Mouse (Mus musculus): ENCODE data around the gene Irak3. TPM values are rescaled to one million over a fixed set of nuclear protein-coding genes. Genes with fewer than 3 reads are reported as not detected.

The Irak3 gene
- polyA plus RNA-seq, 1 experiment from 2014 or later = 1.9 TPM

DNA sequence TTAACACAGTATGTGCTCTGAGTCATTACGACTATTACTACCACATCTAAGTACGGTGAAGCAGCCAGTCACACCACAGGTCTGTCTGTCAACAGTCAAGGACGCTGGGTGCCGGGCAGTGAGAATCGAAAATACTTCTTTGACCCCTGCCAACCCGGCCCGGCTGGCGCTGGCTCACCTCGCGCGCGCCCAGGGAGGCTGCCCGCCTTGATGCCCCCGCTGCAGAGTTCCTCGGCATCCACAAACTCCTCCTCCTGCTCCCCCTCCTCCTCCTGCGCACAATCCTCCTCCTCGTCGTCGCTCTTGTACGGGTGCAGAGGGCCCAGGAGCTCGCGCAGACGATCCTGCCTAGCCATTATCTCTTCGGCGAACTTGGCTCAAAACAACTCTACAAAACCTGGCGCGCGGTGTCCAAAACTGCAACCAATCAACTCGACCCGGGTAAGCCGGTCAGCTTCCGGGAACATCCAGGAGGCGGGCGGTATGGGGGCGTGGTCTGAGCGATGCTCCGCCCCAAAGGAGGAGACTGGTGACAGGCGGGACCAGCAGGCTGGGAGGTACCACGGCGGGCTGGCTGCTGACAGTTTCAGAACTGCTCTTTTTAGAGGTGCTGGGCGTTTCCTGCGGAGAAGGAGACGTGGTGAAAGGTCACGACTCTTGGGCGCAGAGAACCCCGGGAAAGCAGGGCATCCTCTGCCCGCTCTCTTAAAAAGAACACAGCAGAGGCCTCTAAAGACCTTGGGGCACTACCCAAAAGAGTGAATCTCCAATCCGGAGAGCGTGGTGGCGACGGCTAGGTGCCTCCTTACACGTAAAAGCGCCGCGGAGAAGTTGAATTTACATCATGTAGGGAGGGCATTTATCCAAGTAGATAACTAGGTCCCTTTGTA, 89.2 kb downstream of the Irak3 start, which contains the start of gene Helb:
Gene Helb, minus strand, starts transcription at position 481 of the 890 bp plus-strand sequence.
- no peaks in the 10 kb centered on the region for H3K27me3 ChIP-seq (ENCODE audit: control insufficient read depth, insufficient read depth, low read length)
- H3K4me1 ChIP-seq (replicated peaks; ENCODE audit: control insufficient read depth, insufficient read depth, low read length) = no peaks in the 10 kb centered on the region
- under 1% methylated on average over 55 of the region's 55 CpGs for WGBS

DNA sequence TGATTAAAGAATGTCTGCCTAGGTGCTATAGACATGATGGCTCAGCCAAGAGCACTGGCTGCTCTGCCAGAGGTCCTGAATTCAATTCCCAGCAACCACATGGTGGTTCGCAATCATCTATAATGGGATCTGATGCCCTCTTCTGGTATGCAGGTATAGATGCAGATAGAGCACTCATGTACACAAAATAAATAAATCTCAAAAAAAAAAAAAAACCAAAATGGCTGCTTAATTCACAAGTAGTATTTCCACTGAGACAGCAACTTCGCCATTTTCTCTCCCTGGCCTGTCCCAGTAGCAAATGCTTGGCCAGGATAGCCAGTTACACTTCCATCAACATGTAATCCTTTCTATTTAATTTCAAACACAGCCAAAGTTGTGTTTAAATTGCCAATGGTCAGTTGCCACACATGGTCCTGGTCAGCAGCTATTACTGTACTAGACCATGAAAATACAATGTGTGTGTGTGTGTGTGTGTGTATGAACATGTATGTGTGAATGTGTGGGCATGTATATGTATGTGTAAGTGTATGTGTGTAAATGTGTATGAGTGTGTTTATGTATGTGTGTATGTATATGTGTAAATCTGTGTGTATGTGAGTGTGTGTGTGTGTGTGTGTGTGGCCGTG, 90.1 kb downstream of the Irak3 start:
- H3K4me3 ChIP-seq (ENCODE audit: low read depth, low read length) = peak overlapping the region; percentile 74; the same call in 1 of the 2 replicates
- H3K36me3 ChIP-seq (ENCODE audit: control insufficient read depth, insufficient read depth, low read length) = no peaks in the 10 kb centered on the region
- DNase-seq (ENCODE audit: low spot score) (no peak), ATAC-seq (ENCODE audit: low FRiP score) (no peak)
- H3K4me2 ChIP-seq (replicated peaks; ENCODE audit: low read depth, low read length) = peak overlapping the region; percentile 89
- WGBS = 83% methylated on average over 3 of the region's 3 CpGs
- H3K9ac ChIP-seq (ENCODE audit: low read depth, low read length) = no peak overlapping the region
- H3K9me3 ChIP-seq (ENCODE audit: control insufficient read depth, low read length) = no peaks in the 10 kb centered on the region
- H3K27ac ChIP-seq (ENCODE audit: low read depth, low read length) = no peak overlapping the region
- H3K27me3 ChIP-seq (ENCODE audit: control insufficient read depth, insufficient read depth, low read length) = no peaks in the 10 kb centered on the region
- H3K4me1 ChIP-seq (replicated peaks; ENCODE audit: control insufficient read depth, insufficient read depth, low read length) = no peaks in the 10 kb centered on the region

More for the DNA sequence above, 89.2 kb downstream of the Irak3 start, which contains the start of gene Helb:
- H3K27ac ChIP-seq (ENCODE audit: low read depth, low read length) = 0 out of 2 replicates have a peak within 1 kb of the TSS, but pooled peaks have one; percentile 51
- H3K36me3 ChIP-seq (ENCODE audit: control insufficient read depth, insufficient read depth, low read length) = no peaks in the 10 kb centered on the region
- peak within 1 kb of the TSS; percentile 89 for H3K4me2 ChIP-seq (replicated peaks; ENCODE audit: low read depth, low read length)
- H3K9me3 ChIP-seq (ENCODE audit: control insufficient read depth, low read length) = no peaks in the 10 kb centered on the region
- peak; percentile 99 for ATAC-seq (ENCODE audit: low FRiP score)
- peak within 1 kb of the TSS; percentile 74 for H3K4me3 ChIP-seq (ENCODE audit: low read depth, low read length)
- DNase-seq (ENCODE audit: low spot score) = peak; percentile 98
- peak within 1 kb of the TSS; percentile 61 for H3K9ac ChIP-seq (ENCODE audit: low read depth, low read length)

DNA sequence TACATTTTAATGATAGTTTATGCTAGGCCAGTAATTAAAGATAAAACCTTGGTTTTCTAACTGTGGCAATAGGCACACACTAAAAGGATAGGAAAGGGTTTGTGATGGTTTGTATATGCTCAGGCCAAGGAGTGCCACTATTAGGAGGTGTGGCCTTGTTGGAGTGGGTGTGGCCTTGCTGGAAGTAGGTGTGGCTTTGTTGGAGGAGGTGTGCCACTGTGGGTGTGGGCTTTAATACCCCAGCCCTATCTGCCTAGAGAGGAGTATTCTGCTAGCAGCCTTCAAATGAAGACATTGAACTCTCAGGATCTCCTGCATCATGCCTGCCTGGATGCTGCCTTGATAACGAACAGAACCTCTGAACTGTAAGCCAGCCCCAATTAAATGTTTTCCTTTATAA, 101.1 kb downstream of the Irak3 start:
- Histone ChIP-seq H3K27ac (ENCODE audit: low read depth, low read length) (no peak overlapping the region), H3K4me1 (replicated peaks; ENCODE audit: control insufficient read depth, insufficient read depth, low read length) (no peaks in the 10 kb centered on the region), H3K9me3 (ENCODE audit: control insufficient read depth, low read length) (no peaks in the 10 kb centered on the region), H3K4me2 (replicated peaks; ENCODE audit: low read depth, low read length) (no peak overlapping the region), H3K36me3 (ENCODE audit: control insufficient read depth, insufficient read depth, low read length) (no peaks in the 10 kb centered on the region), H3K9ac (ENCODE audit: low read depth, low read length) (no peak overlapping the region), H3K27me3 (ENCODE audit: control insufficient read depth, insufficient read depth, low read length) (no peaks in the 10 kb centered on the region), H3K4me3 (ENCODE audit: low read depth, low read length) (no peak overlapping the region)
- 88% methylated on average over 1 of the region's 1 CpGs for WGBS
- ATAC-seq (ENCODE audit: low FRiP score) = no peak
- no peak for DNase-seq (ENCODE audit: low spot score)

DNA sequence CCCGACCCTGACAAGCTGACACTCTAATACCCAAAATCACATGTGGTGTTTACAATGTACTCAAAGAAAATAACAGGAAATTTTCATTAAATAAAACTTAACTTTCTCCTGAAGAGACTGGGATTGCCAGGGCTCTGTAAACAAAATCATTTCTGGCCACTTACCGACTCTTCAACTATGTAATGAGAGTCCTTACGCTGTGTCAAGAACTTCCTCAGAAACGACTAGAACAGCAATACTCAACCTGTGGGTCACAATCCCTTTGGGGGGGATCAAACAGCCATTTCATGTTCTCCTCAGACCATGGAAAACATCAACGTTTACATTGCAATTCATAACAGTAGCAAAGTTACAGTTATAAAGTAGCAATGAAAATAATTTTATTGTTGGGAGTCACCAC, 104.4 kb downstream of the Irak3 start:
- no peak for DNase-seq (ENCODE audit: low spot score)
- Histone ChIP-seq H3K9ac (ENCODE audit: low read depth, low read length) (no peak overlapping the region), H3K4me1 (replicated peaks; ENCODE audit: control insufficient read depth, insufficient read depth, low read length) (no peaks in the 10 kb centered on the region), H3K27me3 (ENCODE audit: control insufficient read depth, insufficient read depth, low read length) (no peaks in the 10 kb centered on the region), H3K9me3 (ENCODE audit: control insufficient read depth, low read length) (no peaks in the 10 kb centered on the region), H3K4me3 (ENCODE audit: low read depth, low read length) (no peak overlapping the region), H3K36me3 (ENCODE audit: control insufficient read depth, insufficient read depth, low read length) (no peaks in the 10 kb centered on the region), H3K27ac (ENCODE audit: low read depth, low read length) (no peak overlapping the region), H3K4me2 (replicated peaks; ENCODE audit: low read depth, low read length) (no peak overlapping the region)
- WGBS = 86% methylated on average over 5 of the region's 5 CpGs
- ATAC-seq (ENCODE audit: low FRiP score) = no peak

DNA sequence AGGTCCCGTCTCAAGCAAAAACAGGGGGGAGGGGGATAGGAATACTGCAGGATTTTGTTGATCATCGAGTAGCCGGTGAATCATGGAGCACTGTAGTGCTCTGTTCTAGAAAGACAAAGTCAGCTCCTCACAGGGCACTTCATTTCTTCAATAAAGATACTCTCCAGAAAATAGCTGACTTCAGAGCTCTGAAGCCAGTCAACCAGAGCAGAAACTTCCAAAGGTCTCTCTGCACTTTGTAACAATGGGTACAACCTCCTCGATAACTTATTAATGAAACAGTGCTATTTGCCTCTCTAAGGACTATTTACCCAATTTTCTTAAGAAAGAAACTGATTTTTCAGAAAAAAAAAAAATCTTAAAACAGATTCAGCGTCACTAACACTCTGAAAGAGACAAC, 106.2 kb downstream of the Irak3 start:
- DNase-seq (ENCODE audit: low spot score) (no peak), ATAC-seq (ENCODE audit: low FRiP score) (no peak)
- Histone ChIP-seq H3K9me3 (ENCODE audit: control insufficient read depth, low read length) (no peaks in the 10 kb centered on the region), H3K4me2 (replicated peaks; ENCODE audit: low read depth, low read length) (no peak overlapping the region), H3K9ac (ENCODE audit: low read depth, low read length) (no peak overlapping the region), H3K36me3 (ENCODE audit: control insufficient read depth, insufficient read depth, low read length) (no peaks in the 10 kb centered on the region), H3K4me3 (ENCODE audit: low read depth, low read length) (no peak overlapping the region), H3K27ac (ENCODE audit: low read depth, low read length) (no peak overlapping the region), H3K27me3 (ENCODE audit: control insufficient read depth, insufficient read depth, low read length) (no peaks in the 10 kb centered on the region), H3K4me1 (replicated peaks; ENCODE audit: control insufficient read depth, insufficient read depth, low read length) (no peaks in the 10 kb centered on the region)
- 90% methylated on average over 5 of the region's 5 CpGs for WGBS

DNA sequence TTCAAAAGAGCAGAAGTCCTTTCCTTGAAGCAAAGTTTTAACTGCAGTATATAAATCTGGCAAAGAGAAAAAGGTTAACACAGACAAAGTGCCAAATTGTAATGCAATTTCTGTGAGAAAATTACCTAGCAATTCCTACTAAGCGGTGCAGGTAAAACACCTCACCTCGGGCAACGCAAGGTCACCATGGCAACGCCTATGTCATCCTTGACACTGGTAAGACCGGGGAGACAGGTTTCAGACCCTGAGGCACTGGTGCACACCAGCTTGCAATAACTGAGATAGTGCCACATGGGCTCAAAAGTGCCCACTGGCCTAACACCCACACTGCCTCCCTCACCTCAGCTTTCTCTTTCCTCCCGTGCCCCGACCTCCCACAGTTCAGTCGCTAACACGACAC, 106.8 kb downstream of the Irak3 start:
- H3K9me3 ChIP-seq (ENCODE audit: control insufficient read depth, low read length) = no peaks in the 10 kb centered on the region
- H3K9ac ChIP-seq (ENCODE audit: low read depth, low read length) = no peak overlapping the region
- H3K4me3 ChIP-seq (ENCODE audit: low read depth, low read length) = no peak overlapping the region
- H3K27ac ChIP-seq (ENCODE audit: low read depth, low read length) = no peak overlapping the region
- H3K27me3 ChIP-seq (ENCODE audit: control insufficient read depth, insufficient read depth, low read length) = no peaks in the 10 kb centered on the region
- ATAC-seq (ENCODE audit: low FRiP score) = no peak
- no peaks in the 10 kb centered on the region for H3K4me1 ChIP-seq (replicated peaks; ENCODE audit: control insufficient read depth, insufficient read depth, low read length)
- H3K36me3 ChIP-seq (ENCODE audit: control insufficient read depth, insufficient read depth, low read length) = no peaks in the 10 kb centered on the region
- DNase-seq (ENCODE audit: low spot score) = no peak
- no peak overlapping the region for H3K4me2 ChIP-seq (replicated peaks; ENCODE audit: low read depth, low read length)
- WGBS = 94% methylated on average over 9 of the region's 9 CpGs

DNA sequence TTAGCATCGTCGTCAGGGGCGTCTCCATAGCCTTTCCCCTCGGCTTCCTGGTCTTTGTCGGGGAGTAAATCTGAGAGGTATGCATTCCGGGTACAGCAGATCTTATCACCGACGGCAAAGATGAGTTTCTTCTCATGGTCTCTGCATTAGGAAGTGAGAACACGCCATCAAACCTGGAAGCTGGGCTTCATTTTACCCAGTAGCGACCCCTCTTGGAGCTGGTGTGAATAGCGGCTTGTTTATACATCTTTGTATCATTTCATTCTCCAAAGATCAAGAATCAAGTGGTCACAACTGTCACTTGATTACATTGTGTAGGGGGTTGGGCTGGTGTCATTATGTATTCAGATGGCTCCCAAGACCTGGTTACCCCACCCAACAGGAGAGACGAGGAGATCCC, 109.4 kb downstream of the Irak3 start:
- H3K36me3 ChIP-seq (ENCODE audit: control insufficient read depth, insufficient read depth, low read length) = no peaks in the 10 kb centered on the region
- ATAC-seq (ENCODE audit: low FRiP score) = no peak
- no peak overlapping the region for H3K9ac ChIP-seq (ENCODE audit: low read depth, low read length)
- no peak for DNase-seq (ENCODE audit: low spot score)
- no peak overlapping the region for H3K4me3 ChIP-seq (ENCODE audit: low read depth, low read length)
- WGBS = 89% methylated on average over 12 of the region's 12 CpGs
- H3K4me1 ChIP-seq (replicated peaks; ENCODE audit: control insufficient read depth, insufficient read depth, low read length) = no peaks in the 10 kb centered on the region
- no peaks in the 10 kb centered on the region for H3K9me3 ChIP-seq (ENCODE audit: control insufficient read depth, low read length)
- H3K4me2 ChIP-seq (replicated peaks; ENCODE audit: low read depth, low read length) = no peak overlapping the region
- H3K27me3 ChIP-seq (ENCODE audit: control insufficient read depth, insufficient read depth, low read length) = no peaks in the 10 kb centered on the region
- H3K27ac ChIP-seq (ENCODE audit: low read depth, low read length) = no peak overlapping the region

Measured in hindbrain, embryonic 11.5 days (tissue).